ENCODE assay signal across 19 mouse cellular contexts in the genomic region with DNA sequence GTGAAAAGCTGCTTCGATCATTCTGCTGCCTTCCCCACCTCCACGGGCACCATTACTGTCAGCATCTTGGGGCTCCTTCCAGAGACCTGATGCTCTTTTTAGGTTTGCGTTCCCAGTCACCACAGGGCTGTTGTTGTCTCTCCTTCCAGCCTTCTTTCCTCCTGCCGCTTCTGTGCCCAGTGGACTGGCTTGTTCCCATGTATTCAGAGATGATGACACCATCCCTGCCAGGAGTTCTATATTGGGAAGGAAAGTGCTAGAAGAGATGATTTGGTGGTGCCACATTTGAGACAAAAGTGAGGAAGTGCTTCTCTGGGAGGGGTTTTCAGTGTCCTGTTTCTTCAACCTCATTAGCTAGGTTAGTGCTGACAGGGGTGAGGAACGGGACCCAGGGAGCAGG. TPM values are rescaled to one million over a fixed set of nuclear protein-coding genes. Genes with fewer than 3 reads are reported as not detected.
"Had no signal": no experiment of that assay in that cellular context is flagged by ENCODE, and none has a peak within 500 bp of the region (broad histone marks: within the 10 kb centered on the region; RNA-seq: fewer than 3 reads in every experiment).

No protein-coding gene starts in this region.

- ATAC-seq: lung, postnatal 0 days had no signal

- DNase-seq: kidney, postnatal 4 days; lung, adult 2 months; lung, postnatal 36 days; midbrain, embryonic 14.5 days; right cerebral cortex, adult 18-20 months; right cerebral cortex, postnatal 25 days; thymus, postnatal 36 days had no signal

- H3K9me3 ChIP-seq: limb, embryonic 10.5 days; liver, embryonic 15.5 days; midbrain, embryonic 10.5 days; neural tube, embryonic 12.5 days had no signal

- H3K4me3 ChIP-seq: layer of hippocampus, adult 2 months; limb, embryonic 10.5 days; liver, embryonic 15.5 days; midbrain, embryonic 10.5 days; neural tube, embryonic 12.5 days had no signal

- H3K27ac ChIP-seq: layer of hippocampus, adult 2 months; limb, embryonic 10.5 days; liver, embryonic 15.5 days; neural tube, embryonic 12.5 days had no signal

- H3K4me2 ChIP-seq: liver, embryonic 11.5 days; liver, embryonic 15.5 days; neural tube, embryonic 12.5 days had no signal

- H3K36me3 ChIP-seq: limb, embryonic 10.5 days; liver, embryonic 15.5 days; neural tube, embryonic 12.5 days had no signal

- H3K9ac ChIP-seq: liver, embryonic 15.5 days; neural tube, embryonic 12.5 days had no signal

RNA-seq across cellular contexts. Expression of a gene that starts 58.4 kb away (rescaled TPM):
- total RNA-seq: layer of hippocampus, postnatal 10 days; megakaryocyte, adult 5-6 weeks; neutrophil, adult 5-6 weeks had no signal
- polyA plus RNA-seq: limb, embryonic 10.5 days; limb, embryonic 14.5 days; liver, embryonic 15.5 days; small intestine, adult 2 months had no signal
